Mouse (Mus musculus) ES-E14 (cell line): ENCODE measurements around the gene Pla2g16.

ENCODE experiments used
- CHD2 ChIP-seq: IDR thresholded peaks from 2 replicates; pipeline ENCODE4 v1.6.1; 2014; ENCODE audit warnings: mild to moderate bottlenecking, low read depth, low read length, inconsistent platforms
- HCFC1 ChIP-seq: IDR thresholded peaks from 2 replicates; pipeline ENCODE4 v1.6.1; 2012; ENCODE audit warnings: low read length, inconsistent platforms, borderline replicate concordance; ENCODE audit not compliant: insufficient read depth
- MAFK ChIP-seq: IDR thresholded peaks from 2 replicates; pipeline ENCODE4 v1.6.1; 2014; ENCODE audit warnings: mild to moderate bottlenecking, low read depth, low read length, inconsistent platforms; ENCODE audit not compliant: insufficient read depth
- ZC3H11A ChIP-seq: IDR thresholded peaks from 2 replicates; pipeline ENCODE4 v1.6.1; 2012; ENCODE audit warnings: low read depth, mild to moderate bottlenecking, inconsistent platforms, low read length, borderline replicate concordance
- ZNF384 ChIP-seq: IDR thresholded peaks from 2 replicates; pipeline ENCODE4 v1.6.1; 2012; ENCODE audit warnings: low read depth, low read length, inconsistent platforms

DNA sequence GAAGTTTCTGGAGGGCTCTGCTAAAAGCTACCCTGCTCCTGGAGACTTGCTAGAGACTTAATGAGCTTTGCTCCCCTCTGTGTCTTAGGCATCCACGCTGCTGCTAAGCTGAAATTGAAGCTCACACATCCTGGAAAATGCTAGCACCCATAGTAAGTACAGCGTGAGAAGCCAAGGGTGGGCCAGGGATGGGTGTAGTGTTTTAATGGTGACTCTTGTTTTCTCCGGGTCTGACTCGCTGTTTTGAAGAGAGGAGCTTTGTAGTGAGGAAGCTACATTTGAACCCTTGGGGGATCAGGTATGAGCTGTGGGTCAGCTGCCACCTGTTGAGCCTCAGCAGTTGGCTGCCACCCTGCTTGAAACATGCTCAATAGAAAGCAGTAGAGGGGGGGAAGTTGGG, 585 bp downstream of the Pla2g16 start:
- TF ChIP-seq ZC3H11A = no peak
- no peak for TF ChIP-seq CHD2
- no peak for TF ChIP-seq ZNF384
- no peak for TF ChIP-seq MAFK
- no peak for TF ChIP-seq HCFC1
